ENCODE assay signal across 10 mouse cellular contexts in the genomic region with DNA sequence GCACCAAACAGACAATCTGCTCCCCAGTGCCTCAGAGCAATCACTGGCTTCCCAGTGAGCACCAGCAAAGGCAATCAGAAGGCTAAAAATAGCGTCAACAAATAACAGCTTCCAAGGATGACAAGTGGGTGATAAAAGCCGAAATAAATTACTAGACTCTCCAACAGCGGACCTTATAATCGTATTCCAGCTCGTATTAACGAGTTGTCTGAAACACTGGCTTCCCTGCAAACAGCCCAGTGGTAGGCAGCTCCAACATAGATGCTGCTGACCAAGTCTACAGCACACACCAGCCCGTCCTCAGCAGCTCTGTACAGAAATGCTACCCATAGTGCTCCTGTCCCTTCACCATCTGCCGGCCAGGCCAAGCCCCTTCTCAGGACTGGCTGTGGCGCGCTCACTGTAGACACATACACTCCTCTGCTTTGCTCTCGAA.
A peak's percentile ranks its signal among the peaks of the same experiment; 100 is the strongest.
DNase-seq lines count a peak whose midpoint lies in the region; ATAC-seq and TF ChIP-seq lines count a peak whose summit lies in the region.
"Had no signal": no experiment of that assay in that cellular context is flagged by ENCODE, and none has a peak within 500 bp of the region (broad histone marks: within the 10 kb centered on the region; RNA-seq: fewer than 3 reads in every experiment).

No protein-coding gene starts in this region.

- H3K4me1 ChIP-seq in lung, embryonic 14.5 days (ENCODE audit: insufficient read depth), result 0 out of 2 replicates have a peak, but pooled peaks cover 4% of the 10 kb centered on the region
- H3K4me1 ChIP-seq in heart, embryonic 11.5 days (ENCODE audit: control insufficient read depth, insufficient read depth, low read length), result peaks cover 15% of the 10 kb centered on the region
- H3K4me1 ChIP-seq in midbrain, embryonic 16.5 days (ENCODE audit: control insufficient read depth, insufficient read depth, low read length), result peaks cover 2% of the 10 kb centered on the region
- no peaks in the 10 kb centered on the region for H3K4me1 ChIP-seq in intestine, embryonic 15.5 days (replicated peaks)

- H3K4me2 ChIP-seq in lung, embryonic 14.5 days, result peak overlapping the region; percentile 10; the same call in 1 of the 2 replicates
- H3K4me2 ChIP-seq in heart, embryonic 11.5 days, result peak overlapping the region; percentile 50
- 0 out of 2 replicates have a peak overlapping the region, but pooled peaks have one; percentile 9 for H3K4me2 ChIP-seq in midbrain, embryonic 16.5 days (ENCODE audit: low read length)
- no peak overlapping the region for H3K4me2 ChIP-seq in intestine, embryonic 15.5 days (replicated peaks)

- H3K27ac ChIP-seq in lung, embryonic 14.5 days (ENCODE audit: low read depth), result peak overlapping the region; percentile 42; the same call in 1 of the 2 replicates
- peak overlapping the region; percentile 86 for H3K27ac ChIP-seq in heart, embryonic 11.5 days (ENCODE audit: low read depth, low read length)
- H3K27ac ChIP-seq in midbrain, embryonic 16.5 days (ENCODE audit: low read length), result peak overlapping the region; percentile 51
- no peak overlapping the region for H3K27ac ChIP-seq in intestine, embryonic 15.5 days
- H3K27ac ChIP-seq: macrophage had no signal

- H3K4me3 ChIP-seq in lung, embryonic 14.5 days (ENCODE audit: low read depth, low read length), result no peak overlapping the region
- H3K4me3 ChIP-seq in heart, embryonic 11.5 days (ENCODE audit: low read depth, low read length), result no peak overlapping the region
- H3K4me3 ChIP-seq in midbrain, embryonic 16.5 days (ENCODE audit: low read depth, low read length), result no peak overlapping the region
- H3K4me3 ChIP-seq in intestine, embryonic 15.5 days (replicated peaks), result no peak overlapping the region

- no peak overlapping the region for H3K9ac ChIP-seq in lung, embryonic 14.5 days
- H3K9ac ChIP-seq in heart, embryonic 11.5 days (ENCODE audit: low read depth, low read length), result peak overlapping the region; percentile 18; the same call in 1 of the 2 replicates
- H3K9ac ChIP-seq in midbrain, embryonic 16.5 days (ENCODE audit: low read depth, low read length), result no peak overlapping the region
- no peak overlapping the region for H3K9ac ChIP-seq in intestine, embryonic 15.5 days

- H3K9me3 ChIP-seq in lung, embryonic 14.5 days (ENCODE audit: low read depth, low read length), result no peaks in the 10 kb centered on the region
- no peaks in the 10 kb centered on the region for H3K9me3 ChIP-seq in heart, embryonic 11.5 days (replicated peaks; ENCODE audit: control insufficient read depth, low read length)
- H3K9me3 ChIP-seq in midbrain, embryonic 16.5 days (replicated peaks; ENCODE audit: control insufficient read depth, low read length, poor library complexity, severe bottlenecking), result no peaks in the 10 kb centered on the region
- H3K9me3 ChIP-seq in intestine, embryonic 15.5 days, result no peaks in the 10 kb centered on the region

- TF ChIP-seq CTCF in lung, embryonic 14.5 days (IDR thresholded peaks at IDR 0.05; ENCODE audit: low read depth), result no peak

- peak; percentile 81 for ATAC-seq in lung, embryonic 14.5 days (ENCODE audit: insufficient read depth)
- peak; percentile 56 for ATAC-seq in heart, embryonic 11.5 days (replicated peaks; ENCODE audit: insufficient number of reproducible peaks, low FRiP score, low TSS enrichment)
- ATAC-seq in midbrain, embryonic 16.5 days, result peak; percentile 83
- no peak; the same call in 1 of the 2 replicates for ATAC-seq in intestine, embryonic 15.5 days
- ATAC-seq: intestine, postnatal 0 days had no signal

- peak; percentile 24 for DNase-seq in adrenal gland, postnatal 10 days
- DNase-seq in adrenal gland, adult 8-10 months, result no peak
- DNase-seq in lung, embryonic 14.5 days, result peak; percentile 70
- DNase-seq in lung, postnatal 25 days (ENCODE audit: low spot score), result no peak
- DNase-seq in left cerebral cortex, adult 11 months (ENCODE audit: low spot score), result no peak

- H3K36me3 ChIP-seq in lung, embryonic 14.5 days (ENCODE audit: insufficient read depth), result no peaks in the 10 kb centered on the region
- peaks cover 3% of the 10 kb centered on the region; the same call in 1 of the 2 replicates for H3K36me3 ChIP-seq in heart, embryonic 11.5 days (ENCODE audit: control insufficient read depth, insufficient read depth, low read length)
- H3K36me3 ChIP-seq in midbrain, embryonic 16.5 days (ENCODE audit: control insufficient read depth, insufficient read depth, low read length), result no peaks in the 10 kb centered on the region; the same call in 1 of the 2 replicates
- H3K36me3 ChIP-seq in intestine, embryonic 15.5 days, result no peaks in the 10 kb centered on the region

- no peaks in the 10 kb centered on the region for H3K27me3 ChIP-seq in lung, embryonic 14.5 days (ENCODE audit: insufficient read depth, low read length)
- no peaks in the 10 kb centered on the region for H3K27me3 ChIP-seq in heart, embryonic 11.5 days (ENCODE audit: control insufficient read depth, insufficient read depth, low read length)
- H3K27me3 ChIP-seq in midbrain, embryonic 16.5 days (ENCODE audit: control insufficient read depth, insufficient read depth, low read depth, low read length), result no peaks in the 10 kb centered on the region
- H3K27me3 ChIP-seq in intestine, embryonic 15.5 days (replicated peaks), result no peaks in the 10 kb centered on the region

- WGBS in lung, embryonic 14.5 days, result 37% methylated on average over 11 of the region's 11 CpGs
- 42% methylated on average over 11 of the region's 11 CpGs for WGBS in heart, embryonic 11.5 days (ENCODE audit: insufficient replicate concordance)
- WGBS in midbrain, embryonic 16.5 days, result 57% methylated on average over 11 of the region's 11 CpGs
- 67% methylated on average over 11 of the region's 11 CpGs for WGBS in intestine, embryonic 15.5 days

Comparison
In these comparisons a context has a peak if more than half of its experiments do, and no peak if none do; other contexts are left out.
1. DNase-seq: peak in adrenal gland, postnatal 10 days (single experiment) and lung, embryonic 14.5 days (single experiment); none in adrenal gland, adult 8-10 months (single experiment), lung, postnatal 25 days (single experiment) and left cerebral cortex, adult 11 months (single experiment).